Mouse (Mus musculus) spleen, postnatal 14 days (tissue): ENCODE results near the gene Olfr807.

Source experiments
- DNase-seq, 2 experiments: peaks; one replicate each; pipeline ENCODE4 v3.0.0; 2021 to 2022; ENCODE audit warnings: low spot score in 2 of 2

Olfr807 gene

DNA sequence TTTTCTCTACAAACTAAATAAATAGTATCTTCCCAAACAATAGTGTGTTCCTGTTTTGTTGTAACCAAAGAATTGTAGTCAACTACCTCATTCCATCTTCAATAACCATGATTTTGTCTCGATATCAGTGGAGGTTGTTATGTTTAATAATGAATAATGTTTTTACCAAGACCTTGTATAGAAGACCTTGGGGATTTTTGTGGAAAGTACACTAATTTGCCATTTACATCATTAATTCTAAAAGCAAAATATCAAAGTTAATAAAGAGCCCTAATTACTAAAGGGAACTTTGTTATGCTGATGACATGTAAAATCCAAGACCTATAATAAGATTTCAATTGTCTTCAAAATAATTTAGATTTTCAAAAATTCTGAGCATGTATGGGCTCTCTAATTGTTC, at the start of gene Olfr807:
TSS of gene Olfr807 (minus strand) at position 101 of the 400 bp plus-strand sequence.
- no peak for DNase-seq

GRCm38 (mm10) chr10:129804296-129804695, 46.7 kb upstream of the Olfr807 start, which contains the start of gene Olfr811:
Olfr811 (minus strand) TSS chr10:129804396.
- DNase-seq: no peak

DNA sequence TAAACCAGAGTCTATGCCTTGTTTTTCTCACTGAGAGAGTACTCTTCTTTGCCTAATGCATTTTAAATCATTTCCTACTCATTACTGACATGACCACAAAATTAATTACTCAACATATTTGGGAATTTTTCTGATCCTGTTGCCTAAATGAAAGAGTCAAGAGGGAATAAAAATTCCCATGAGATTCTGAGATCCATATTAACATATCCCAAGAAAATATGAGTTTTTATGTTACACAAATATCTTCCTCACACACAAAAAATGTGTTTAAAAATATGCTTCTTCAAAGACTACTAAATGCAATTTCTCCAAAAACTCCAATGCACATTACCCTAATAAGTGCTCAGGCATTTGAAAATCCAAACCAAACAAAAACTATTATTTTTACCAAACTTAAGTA, 37.2 kb upstream of the Olfr807 start, which contains the start of gene Olfr810:
TSS of gene Olfr810 (minus strand) at position 101 of the 400 bp plus-strand sequence.
- DNase-seq: no peak

GRCm38 (mm10) chr10:129778123-129778522, 20.5 kb upstream of the Olfr807 start:
- DNase-seq: no peak

- no peak for DNase-seq
These were observed 16.7 kb upstream of the Olfr807 start, which contains the start of gene Olfr809 for GRCm38 (mm10) chr10:129774338-129774737. Olfr809 (plus strand) TSS chr10:129774638.

GRCm38 (mm10) chr10:129765182-129765581, 7.6 kb upstream of the Olfr807 start, which contains the start of gene Olfr808:
Olfr808 (plus strand) TSS chr10:129765482.
- no peak for DNase-seq

GRCm38 (mm10) chr10:129741821-129742220, 15.8 kb downstream of the Olfr807 start, which contains the start of gene Olfr806:
Olfr806 (minus strand) TSS chr10:129741921.
- no peak for DNase-seq

DNA sequence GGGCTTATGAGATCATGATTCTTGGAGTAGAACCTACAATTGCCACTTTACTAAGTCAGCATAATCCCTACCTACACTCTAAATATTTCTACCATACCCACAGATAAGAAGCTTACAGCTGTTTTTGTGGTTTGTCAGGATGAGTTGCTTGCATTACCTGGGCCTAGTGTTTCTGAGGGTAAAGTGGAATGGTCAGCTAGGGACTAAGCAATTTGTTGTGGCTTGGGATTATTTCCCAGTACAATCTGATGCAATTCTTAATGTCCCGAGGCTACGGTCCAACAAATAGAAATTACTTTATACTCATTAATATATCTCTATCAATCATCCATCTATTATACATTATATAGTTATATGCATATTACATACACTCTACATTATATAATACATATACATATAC, 28.3 kb downstream of the Olfr807 start, which contains the start of gene Olfr805:
TSS of gene Olfr805 (minus strand) at position 101 of the 400 bp plus-strand sequence.
- DNase-seq: no peak
